Mouse (Mus musculus) heart, embryonic 14.5 days (tissue): ENCODE measurements around the gene Stat5a. TPM values are rescaled to one million over a fixed set of nuclear protein-coding genes. Genes with fewer than 3 reads are reported as not detected.

Experiments used
- ATAC-seq: fragments of 200-750 bp; cut with Nextera tagmentation; 2 replicates; pipeline ENCODE4 v1.8.0; 2017; ENCODE audit warnings: low read depth, moderate TSS enrichment; ENCODE audit not compliant: insufficient number of reproducible peaks, insufficient read depth, low FRiP score
- H3K27ac ChIP-seq, 2 experiments: fragments of 200-500 bp in 1 of 2; fragments of 300-500 bp in 1 of 2; sonication (generic) in 1 of 2; replicated peaks in 1 of 2; 2 replicates each; pipeline ENCODE4 v1.5.1; 2012 to 2014; ENCODE audit warnings: low read depth in 2 of 2, low read length in 2 of 2, control low read depth in 1 of 2, mild to moderate bottlenecking in 1 of 2, mixed read lengths in 1 of 2; ENCODE audit not compliant: control insufficient read depth in 1 of 2, insufficient read depth in 1 of 2
- H3K27me3 ChIP-seq: fragments of 300-500 bp; sonication (generic); 2 replicates; pipeline ENCODE4 v1.6.1; 2014; ENCODE audit warnings: mild to moderate bottlenecking, low read length, control low read depth; ENCODE audit not compliant: control insufficient read depth, insufficient read depth
- H3K36me3 ChIP-seq: fragments of 300-500 bp; sonication (generic); 2 replicates; pipeline ENCODE4 v1.6.1; 2014; ENCODE audit warnings: mild to moderate bottlenecking, control low read depth, low read length, mixed read lengths; ENCODE audit not compliant: control insufficient read depth, insufficient read depth
- H3K4me1 ChIP-seq, 2 experiments: fragments of 200-500 bp in 1 of 2; fragments of 300-500 bp in 1 of 2; sonication (generic) in 1 of 2; 2 replicates each; pipeline ENCODE4 v1.6.1; 2012 to 2014; ENCODE audit warnings: low read length in 2 of 2, control low read depth in 1 of 2, mixed read lengths in 1 of 2; ENCODE audit not compliant: control insufficient read depth in 2 of 2, insufficient read depth in 2 of 2
- H3K4me2 ChIP-seq: fragments of 300-500 bp; sonication (generic); 2 replicates; pipeline ENCODE4 v1.6.1; 2014; ENCODE audit warnings: mild to moderate bottlenecking, low read length
- H3K4me3 ChIP-seq, 2 experiments: fragments of 200-500 bp in 1 of 2; fragments of 300-500 bp in 1 of 2; sonication (generic) in 1 of 2; 2 replicates each; pipeline ENCODE4 v1.5.1; 2012 to 2014; ENCODE audit warnings: low read length in 2 of 2, mild to moderate bottlenecking in 2 of 2, control low read depth in 1 of 2, low read depth in 1 of 2, moderate library complexity in 1 of 2; ENCODE audit not compliant: control insufficient read depth in 1 of 2, insufficient read depth in 1 of 2
- H3K9ac ChIP-seq: fragments of 300-500 bp; sonication (generic); 2 replicates; pipeline ENCODE4 v1.6.1; 2014; ENCODE audit warnings: mild to moderate bottlenecking, low read length
- H3K9me3 ChIP-seq: fragments of 300-500 bp; sonication (generic); 2 replicates; pipeline ENCODE4 v1.6.1; 2016; ENCODE audit warnings: low read length, control low read depth; ENCODE audit not compliant: control insufficient read depth
- WGBS: fragments of 180-500 bp; shearing (Covaris S2); extraction: QIAGEN DNeasy Blood & Tissue Kit; methylation state at CpG from one replicate; pipeline ENCODE4 v1.1.7; 2014; 5-methylcytosine and 5-hydroxymethylcytosine counted together
- polyA plus RNA-seq: library from polyadenylated mRNA; unstranded; fragments of >200 nt; fragmentation: Nextera tagmentation; extraction: Ambion mirVana; gene quantifications from 2 replicates; pipeline ENCODE4 v1.2.1, GENCODE M21; 2014

The Stat5a gene
- polyA plus RNA-seq, 1 experiment from 2014 or later, result 5.6 TPM

- Histone ChIP-seq H3K4me1 (peaks cover 6 to 15% of the 10 kb centered on the region in 2 experiments), H3K9me3 (0 out of 2 replicates have a peak, but pooled peaks cover 4% of the 10 kb centered on the region), H3K27me3 (no peaks in the 10 kb centered on the region), H3K4me3 (no peak overlapping the region), H3K4me2 (no peak overlapping the region), H3K9ac (no peak overlapping the region), H3K27ac (no peak overlapping the region), H3K36me3 (no peaks in the 10 kb centered on the region)
- 79% methylated on average over 9 of the region's 9 CpGs for WGBS
- no peak for ATAC-seq
Observed at GRCm38 (mm10) chr11:100836923-100837702, 22.0 kb upstream of the Stat5a start.

- 88% methylated on average over 9 of the region's 9 CpGs for WGBS
- H3K4me3 ChIP-seq, result no peak overlapping the region
- H3K27ac ChIP-seq, result no peak overlapping the region
- no peaks in the 10 kb centered on the region for H3K36me3 ChIP-seq
- 0 out of 2 replicates have a peak, but pooled peaks cover 4% of the 10 kb centered on the region for H3K9me3 ChIP-seq
- no peak overlapping the region for H3K9ac ChIP-seq
- no peak overlapping the region for H3K4me2 ChIP-seq
- no peak for ATAC-seq
- no peaks in the 10 kb centered on the region for H3K27me3 ChIP-seq
- peaks cover 2 to 6% of the 10 kb centered on the region in 2 experiments; a peak in 2 of 4 replicates for H3K4me1 ChIP-seq
Observed at GRCm38 (mm10) chr11:100838894-100839293, 20.3 kb upstream of the Stat5a start.

GRCm38 (mm10) chr11:100839523-100839922, 19.6 kb upstream of the Stat5a start:
- ATAC-seq, result no peak
- no peaks in the 10 kb centered on the region for H3K27me3 ChIP-seq
- WGBS, result 53% methylated on average over 8 of the region's 8 CpGs
- H3K9me3 ChIP-seq, result 0 out of 2 replicates have a peak, but pooled peaks cover 4% of the 10 kb centered on the region
- H3K36me3 ChIP-seq, result no peaks in the 10 kb centered on the region
- H3K27ac ChIP-seq, result no peak overlapping the region; a peak in 3 of 4 replicates
- H3K4me1 ChIP-seq, result peaks cover 2 to 6% of the 10 kb centered on the region in 2 experiments; a peak in 2 of 4 replicates
- H3K4me2 ChIP-seq, result no peak overlapping the region
- no peak overlapping the region for H3K9ac ChIP-seq
- H3K4me3 ChIP-seq, result no peak overlapping the region

GRCm38 (mm10) chr11:100840866-100841265, 18.3 kb upstream of the Stat5a start:
- H3K27ac ChIP-seq, result peak overlapping the region in 1 of 2 experiments; percentile 41; a peak in 2 of 4 replicates
- 0 out of 2 replicates have a peak overlapping the region, but pooled peaks have one; percentile 8 for H3K4me2 ChIP-seq
- peaks cover 2 to 6% of the 10 kb centered on the region in 2 experiments; a peak in 2 of 4 replicates for H3K4me1 ChIP-seq
- 0 out of 2 replicates have a peak, but pooled peaks cover 4% of the 10 kb centered on the region for H3K9me3 ChIP-seq
- H3K36me3 ChIP-seq, result no peaks in the 10 kb centered on the region
- no peaks in the 10 kb centered on the region for H3K27me3 ChIP-seq
- H3K9ac ChIP-seq, result peak overlapping the region; percentile 25; the same call in 1 of the 2 replicates
- 58% methylated on average over 12 of the region's 12 CpGs for WGBS
- H3K4me3 ChIP-seq, result no peak overlapping the region
- ATAC-seq, result no peak

- no peak for ATAC-seq
- Histone ChIP-seq H3K9me3 (0 out of 2 replicates have a peak, but pooled peaks cover 4% of the 10 kb centered on the region), H3K4me3 (no peak overlapping the region), H3K27me3 (no peaks in the 10 kb centered on the region), H3K9ac (no peak overlapping the region), H3K36me3 (no peaks in the 10 kb centered on the region), H3K4me2 (no peak overlapping the region), H3K4me1 (peaks cover 2 to 6% of the 10 kb centered on the region in 2 experiments; a peak in 2 of 4 replicates), H3K27ac (no peak overlapping the region)
- WGBS, result 87% methylated on average over 7 of the region's 7 CpGs
Observed at GRCm38 (mm10) chr11:100842025-100842424, 17.1 kb upstream of the Stat5a start.

- 93% methylated on average over 8 of the region's 8 CpGs for WGBS
- H3K27me3 ChIP-seq, result no peaks in the 10 kb centered on the region
- H3K9me3 ChIP-seq, result no peaks in the 10 kb centered on the region
- H3K4me2 ChIP-seq, result no peak overlapping the region
- H3K4me3 ChIP-seq, result no peak overlapping the region
- no peaks in the 10 kb centered on the region for H3K36me3 ChIP-seq
- ATAC-seq, result no peak
- no peak overlapping the region for H3K9ac ChIP-seq
- no peak overlapping the region for H3K27ac ChIP-seq
- H3K4me1 ChIP-seq, result peaks cover 2 to 12% of the 10 kb centered on the region in 2 experiments; a peak in 3 of 4 replicates
Observed at GRCm38 (mm10) chr11:100843070-100843669, 16.0 kb upstream of the Stat5a start.

- Histone ChIP-seq H3K9ac (no peak overlapping the region), H3K4me1 (peaks cover 2 to 21% of the 10 kb centered on the region in 2 experiments; a peak in 3 of 4 replicates), H3K27me3 (no peaks in the 10 kb centered on the region), H3K27ac (no peak overlapping the region), H3K36me3 (no peaks in the 10 kb centered on the region), H3K9me3 (no peaks in the 10 kb centered on the region), H3K4me3 (no peak overlapping the region), H3K4me2 (no peak overlapping the region)
- 82% methylated on average over 4 of the region's 4 CpGs for WGBS
- ATAC-seq, result no peak
Observed at GRCm38 (mm10) chr11:100844121-100844520, 15.0 kb upstream of the Stat5a start.
